Mouse (Mus musculus) megakaryocyte-erythroid progenitor cell, adult 5-6 weeks (primary cell): ENCODE data around the gene Dedd. TPM values are rescaled to one million over a fixed set of nuclear protein-coding genes. Genes with fewer than 3 reads are reported as not detected.

ENCODE experiments used
- ATAC-seq: replicated peaks from 2 replicates; pipeline ENCODE4 v1.8.0; 2016; ENCODE audit warnings: mild to moderate bottlenecking, inconsistent platforms; ENCODE audit not compliant: severe bottlenecking, poor library complexity, low FRiP score, low TSS enrichment
- total RNA-seq, 2 experiments: library from RNA; stranded (forward) in 1 of 2; stranded (reverse) in 1 of 2; fragments of 200-1000, 215-1000 nt in 1 of 2; fragments of >200 nt in 1 of 2; fragmentation: Nextera tagmentation in 1 of 2; gene quantifications; 2 replicates each; pipeline ENCODE4 v1.2.3; 2014 to 2017

Dedd gene
- total RNA-seq, 2 experiments from 2014 or later: 13.5 to 22.4 TPM

- peak; percentile 53 for ATAC-seq
Observed at GRCm38 (mm10) chr1:171390101-171390500, 61.2 kb downstream of the Dedd start.

Other genes with a start within 250 kb of the Dedd start
- 12.6 and 18.9 TPM in 2 replicates for gene Cfap126, start 215.2 kb upstream of the Dedd start, total RNA-seq (2014; fragmentation: Nextera tagmentation)
- gene Cfap126, start 215.2 kb upstream of the Dedd start, total RNA-seq (2017): 4.3 and 11.8 TPM in 2 replicates
- 150 and 178 TPM in 2 replicates for gene Sdhc, start 178.5 kb upstream of the Dedd start, total RNA-seq (2014; fragmentation: Nextera tagmentation)
- 72.0 and 84.7 TPM in 2 replicates for gene Sdhc, start 178.5 kb upstream of the Dedd start, total RNA-seq (2017)
- not detected in 2 replicates for gene Mpz, start 178.4 kb upstream of the Dedd start, total RNA-seq (2014; fragmentation: Nextera tagmentation)
- gene Mpz, start 178.4 kb upstream of the Dedd start, total RNA-seq (2017): 0.61 TPM in 1 of 2 replicates, not detected in the other
- gene Pcp4l1, start 132.9 kb upstream of the Dedd start, total RNA-seq (2014; fragmentation: Nextera tagmentation): 0.69 and 3.6 TPM in 2 replicates
- gene Pcp4l1, start 132.9 kb upstream of the Dedd start, total RNA-seq (2017): 1.1 TPM in 1 of 2 replicates, not detected in the other
- 0.07 TPM in 1 of 2 replicates, not detected in the other for gene Nr1i3, start 115.2 kb upstream of the Dedd start, total RNA-seq (2014; fragmentation: Nextera tagmentation)
- gene Nr1i3, start 115.2 kb upstream of the Dedd start, total RNA-seq (2017): 0.38 TPM in 1 of 2 replicates, not detected in the other
- gene Tomm40l, start 106.6 kb upstream of the Dedd start, total RNA-seq (2014; fragmentation: Nextera tagmentation): 22.3 and 46.9 TPM in 2 replicates
- 25.0 and 33.7 TPM in 2 replicates for gene Tomm40l, start 106.6 kb upstream of the Dedd start, total RNA-seq (2017)
- gene Apoa2, start 104.1 kb upstream of the Dedd start, total RNA-seq (2014; fragmentation: Nextera tagmentation): 3.8 TPM in 1 of 2 replicates, not detected in the other
- gene Apoa2, start 104.1 kb upstream of the Dedd start, total RNA-seq (2017): not detected in 2 replicates
- 3.7 and 9.1 TPM in 2 replicates for gene Fcer1g, start 94.8 kb upstream of the Dedd start, total RNA-seq (2014; fragmentation: Nextera tagmentation)
- 11.9 and 14.3 TPM in 2 replicates for gene Fcer1g, start 94.8 kb upstream of the Dedd start, total RNA-seq (2017)
- gene Adamts4, start 78.7 kb upstream of the Dedd start, total RNA-seq (2014; fragmentation: Nextera tagmentation): 0.11 TPM in 1 of 2 replicates, not detected in the other
- gene Adamts4, start 78.7 kb upstream of the Dedd start, total RNA-seq (2017): not detected in 2 replicates
- gene Ndufs2, start 77.8 kb upstream of the Dedd start, total RNA-seq (2014; fragmentation: Nextera tagmentation): 273 and 313 TPM in 2 replicates
- gene Ndufs2, start 77.8 kb upstream of the Dedd start, total RNA-seq (2017): 280 and 331 TPM in 2 replicates
- gene B4galt3, start 58.8 kb upstream of the Dedd start, total RNA-seq (2014; fragmentation: Nextera tagmentation): 34.5 and 55.7 TPM in 2 replicates
- 15.2 and 24.0 TPM in 2 replicates for gene B4galt3, start 58.8 kb upstream of the Dedd start, total RNA-seq (2017)
- gene Ppox, start 48.0 kb upstream of the Dedd start, total RNA-seq (2014; fragmentation: Nextera tagmentation): 114 and 123 TPM in 2 replicates
- 18.1 and 29.5 TPM in 2 replicates for gene Ppox, start 48.0 kb upstream of the Dedd start, total RNA-seq (2017)
- gene Usp21, start 41.2 kb upstream of the Dedd start, total RNA-seq (2014; fragmentation: Nextera tagmentation): 44.1 and 50.1 TPM in 2 replicates
- gene Usp21, start 41.2 kb upstream of the Dedd start, total RNA-seq (2017): 16.9 and 33.0 TPM in 2 replicates
- 74.8 and 83.3 TPM in 2 replicates for gene Ufc1, start 34.1 kb upstream of the Dedd start, total RNA-seq (2014; fragmentation: Nextera tagmentation)
- 65.6 and 72.6 TPM in 2 replicates for gene Ufc1, start 34.1 kb upstream of the Dedd start, total RNA-seq (2017)
- gene Nit1, start 16.5 kb downstream of the Dedd start, total RNA-seq (2014; fragmentation: Nextera tagmentation): 10.4 and 22.0 TPM in 2 replicates
- gene Nit1, start 16.5 kb downstream of the Dedd start, total RNA-seq (2017): 39.2 and 42.4 TPM in 2 replicates
- 45.1 and 97.3 TPM in 2 replicates for gene Pfdn2, start 16.5 kb downstream of the Dedd start, total RNA-seq (2014; fragmentation: Nextera tagmentation)
- 66.2 and 101 TPM in 2 replicates for gene Pfdn2, start 16.5 kb downstream of the Dedd start, total RNA-seq (2017)
- 0.20 TPM in 1 of 2 replicates, not detected in the other for gene Klhdc9, start 31.7 kb downstream of the Dedd start, total RNA-seq (2014; fragmentation: Nextera tagmentation)
- gene Klhdc9, start 31.7 kb downstream of the Dedd start, total RNA-seq (2017): 0.80 TPM in 1 of 2 replicates, not detected in the other
- gene Nectin4, start 41.0 kb downstream of the Dedd start, total RNA-seq (2014; fragmentation: Nextera tagmentation): not detected in 2 replicates
- gene Nectin4, start 41.0 kb downstream of the Dedd start, total RNA-seq (2017): 0.14 and 0.27 TPM in 2 replicates
- 11.8 and 20.7 TPM in 2 replicates for gene Arhgap30, start 59.8 kb downstream of the Dedd start, total RNA-seq (2014; fragmentation: Nextera tagmentation)
- gene Arhgap30, start 59.8 kb downstream of the Dedd start, total RNA-seq (2017): 18.7 and 28.7 TPM in 2 replicates
- 24.1 and 32.0 TPM in 2 replicates for gene Usf1, start 82.2 kb downstream of the Dedd start, total RNA-seq (2014; fragmentation: Nextera tagmentation)
- gene Usf1, start 82.2 kb downstream of the Dedd start, total RNA-seq (2017): 46.2 and 60.5 TPM in 2 replicates
- gene Tstd1, start 89.7 kb downstream of the Dedd start, total RNA-seq (2014; fragmentation: Nextera tagmentation): not detected in 2 replicates
- 1.1 TPM in 1 of 2 replicates, not detected in the other for gene Tstd1, start 89.7 kb downstream of the Dedd start, total RNA-seq (2017)
- not detected in 2 replicates for gene F11r, start 108.4 kb downstream of the Dedd start, total RNA-seq (2014; fragmentation: Nextera tagmentation)
- 0.38 and 2.3 TPM in 2 replicates for gene F11r, start 108.4 kb downstream of the Dedd start, total RNA-seq (2017)
- 5.5 and 10.9 TPM in 2 replicates for gene Alyref2, start 174.3 kb downstream of the Dedd start, total RNA-seq (2014; fragmentation: Nextera tagmentation)
- 3.5 and 5.3 TPM in 2 replicates for gene Alyref2, start 174.3 kb downstream of the Dedd start, total RNA-seq (2017)
- gene Itln1, start 206.1 kb downstream of the Dedd start, total RNA-seq (2014; fragmentation: Nextera tagmentation): not detected in 2 replicates
- not detected in 2 replicates for gene Itln1, start 206.1 kb downstream of the Dedd start, total RNA-seq (2017)
- 1.8 and 3.9 TPM in 2 replicates for gene Cd244a, start 230.0 kb downstream of the Dedd start, total RNA-seq (2014; fragmentation: Nextera tagmentation)
- 1.7 and 2.4 TPM in 2 replicates for gene Cd244a, start 230.0 kb downstream of the Dedd start, total RNA-seq (2017)